Mouse (Mus musculus): ENCODE results near the gene Npvf.

DNA sequence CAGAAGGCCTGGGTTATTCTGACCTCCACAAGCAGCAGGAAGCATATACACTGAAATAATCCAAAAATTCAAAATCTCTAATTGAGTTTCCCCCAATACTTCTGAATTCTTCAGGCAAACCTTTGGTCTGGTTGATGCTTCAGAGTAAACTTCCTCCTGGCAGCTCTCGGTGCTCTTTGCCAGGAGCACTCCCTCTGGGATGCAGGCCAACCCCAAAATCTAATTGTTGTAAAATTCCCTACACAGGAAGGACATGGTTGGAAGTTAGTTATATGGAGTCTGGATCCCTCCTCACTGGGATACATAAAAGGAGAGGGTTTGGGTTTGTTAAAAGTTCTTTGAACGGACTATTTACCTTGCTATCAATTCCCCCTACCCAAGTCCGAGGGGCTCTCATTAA is 9.5 kb downstream of the Npvf start:
- TF ChIP-seq CHD2 (IDR thresholded peaks at IDR 0.05; ENCODE audit: low read depth, low read length): no peak
- no peak for TF ChIP-seq ZC3H11A (IDR thresholded peaks at IDR 0.05; ENCODE audit: borderline replicate concordance, low read depth, low read length)
- no peak for TF ChIP-seq MAFK (IDR thresholded peaks at IDR 0.05; ENCODE audit: insufficient read depth, low read depth, low read length)
